Mouse (Mus musculus) kidney, embryonic 16.5 days (tissue): ENCODE results near the gene Ogfod3. TPM values are rescaled to one million over a fixed set of nuclear protein-coding genes. Genes with fewer than 3 reads are reported as not detected.

Experiments used
- ATAC-seq: fragments of 200-750 bp; cut with Nextera tagmentation; 2 replicates; pipeline ENCODE4 v1.8.0; 2017; ENCODE audit warnings: moderate TSS enrichment; ENCODE audit not compliant: low FRiP score, low TSS enrichment
- H3K27ac ChIP-seq: fragments of 300-500 bp; sonication (generic); 2 replicates; pipeline ENCODE4 v1.5.1; 2014; ENCODE audit warnings: low read length
- H3K27me3 ChIP-seq: fragments of 300-500 bp; sonication (generic); 2 replicates; pipeline ENCODE4 v1.6.1; 2014; ENCODE audit warnings: low read length, control low read depth, mixed read lengths; ENCODE audit not compliant: insufficient read depth
- H3K36me3 ChIP-seq: fragments of 300-500 bp; sonication (generic); 2 replicates; pipeline ENCODE4 v1.6.1; 2014; ENCODE audit warnings: low read length, control low read depth, mixed read lengths; ENCODE audit not compliant: insufficient read depth
- H3K4me1 ChIP-seq: fragments of 300-500 bp; sonication (generic); 2 replicates; pipeline ENCODE4 v1.6.1; 2014; ENCODE audit warnings: low read length, control low read depth, mixed read lengths; ENCODE audit not compliant: insufficient read depth
- H3K4me2 ChIP-seq: fragments of 300-500 bp; sonication (generic); replicated peaks from 2 replicates; pipeline ENCODE4 v1.6.1; 2014; ENCODE audit warnings: low read depth, low read length
- H3K4me3 ChIP-seq: fragments of 300-500 bp; sonication (generic); 2 replicates; pipeline ENCODE4 v1.5.1; 2014; ENCODE audit warnings: mild to moderate bottlenecking, low read length
- H3K9ac ChIP-seq: fragments of 300-500 bp; sonication (generic); replicated peaks from 2 replicates; pipeline ENCODE4 v1.6.1; 2014; ENCODE audit warnings: low read length
- H3K9me3 ChIP-seq: fragments of 300-500 bp; sonication (generic); 2 replicates; pipeline ENCODE4 v1.6.1; 2016; ENCODE audit warnings: low read length, control low read depth
- WGBS: fragments of 180-500 bp; shearing (Covaris S2); extraction: QIAGEN DNeasy Blood & Tissue Kit; methylation state at CpG from one replicate; pipeline ENCODE4 v1.1.7; 2014; 5-methylcytosine and 5-hydroxymethylcytosine counted together
- polyA plus RNA-seq: library from polyadenylated mRNA; unstranded; fragments of >200 nt; fragmentation: Nextera tagmentation; extraction: Ambion mirVana; gene quantifications from 2 replicates; pipeline ENCODE4 v1.2.1, GENCODE M21; 2015

Gene Ogfod3
- polyA plus RNA-seq, 1 experiment from 2014 or later = 39.7 TPM

DNA sequence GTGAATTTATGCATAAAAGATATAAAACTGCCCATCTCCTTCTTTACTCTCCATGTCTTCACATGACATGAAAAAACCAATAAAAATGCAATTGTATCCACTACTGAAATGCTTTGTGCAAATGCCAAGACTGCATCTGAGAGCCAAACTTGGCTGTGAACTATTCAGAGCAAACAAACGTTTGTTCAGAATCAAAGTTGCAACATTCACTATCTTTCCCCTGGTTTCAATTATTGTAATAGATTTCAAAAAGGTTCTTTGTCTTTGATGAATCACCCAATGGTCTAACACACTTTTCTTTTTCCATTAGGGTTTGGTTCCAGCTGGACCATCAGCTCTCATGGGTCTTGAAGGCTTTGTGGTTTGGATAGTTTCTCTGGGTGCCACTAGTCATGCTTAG lies 74.9 kb downstream of the Ogfod3 start:
- 60% methylated on average over 1 of the region's 1 CpGs for WGBS

More for the DNA sequence above, 74.9 kb downstream of the Ogfod3 start:
- Histone ChIP-seq H3K27ac (no peak overlapping the region), H3K4me2 (no peak overlapping the region), H3K27me3 (no peaks in the 10 kb centered on the region), H3K9me3 (no peaks in the 10 kb centered on the region), H3K4me1 (no peaks in the 10 kb centered on the region), H3K36me3 (no peaks in the 10 kb centered on the region), H3K4me3 (no peak overlapping the region), H3K9ac (no peak overlapping the region)
- no peak for ATAC-seq

Other genes starting within 250 kb of the Ogfod3 start
- gene Csnk1d, start 213.4 kb downstream of the Ogfod3 start, polyA plus RNA-seq = 150 and 154 TPM in 2 replicates
- 0.97 TPM in 1 of 2 replicates, not detected in the other for gene Cd7, start 165.3 kb downstream of the Ogfod3 start, polyA plus RNA-seq
- 0.10 and 0.21 TPM in 2 replicates for gene Sectm1b, start 141.1 kb downstream of the Ogfod3 start, polyA plus RNA-seq
- gene Sectm1a, start 123.5 kb downstream of the Ogfod3 start, polyA plus RNA-seq = 0.41 TPM in 1 of 2 replicates, not detected in the other
- not detected in 2 replicates for gene Tex19.2, start 86.0 kb downstream of the Ogfod3 start, polyA plus RNA-seq
- gene Tex19.1, start 58.6 kb downstream of the Ogfod3 start, polyA plus RNA-seq = 0.10 and 0.20 TPM in 2 replicates
- gene Uts2r, start 44.4 kb downstream of the Ogfod3 start, polyA plus RNA-seq = 0.09 TPM in 1 of 2 replicates, not detected in the other
- 11.3 and 11.8 TPM in 2 replicates for gene Hexdc, start 278 bp downstream of the Ogfod3 start, polyA plus RNA-seq
- 40.4 and 41.0 TPM in 2 replicates for gene Cybc1, start 24.6 kb upstream of the Ogfod3 start, polyA plus RNA-seq
- gene Narf, start 32.5 kb upstream of the Ogfod3 start, polyA plus RNA-seq = 70.9 and 76.0 TPM in 2 replicates
- gene Foxk2, start 55.3 kb upstream of the Ogfod3 start, polyA plus RNA-seq = 7.1 and 8.8 TPM in 2 replicates
- 105 and 107 TPM in 2 replicates for gene Wdr45b, start 149.7 kb upstream of the Ogfod3 start, polyA plus RNA-seq
- 5.6 and 5.7 TPM in 2 replicates for gene Rab40b, start 183.5 kb upstream of the Ogfod3 start, polyA plus RNA-seq
- gene Fn3krp, start 216.7 kb upstream of the Ogfod3 start, polyA plus RNA-seq = 8.9 and 11.5 TPM in 2 replicates
- gene Fn3k, start 230.2 kb upstream of the Ogfod3 start, polyA plus RNA-seq = 2.4 and 3.6 TPM in 2 replicates
- gene Tbcd, start 247.2 kb upstream of the Ogfod3 start, polyA plus RNA-seq = 40.6 and 40.8 TPM in 2 replicates